Mouse (Mus musculus): ENCODE measurements around the gene Idh3g.
"Not testable (repeated sequence)": the region's sequence is repeated elsewhere in the genome, so short reads cannot be mapped to it uniquely, and the experiment has no call there.

DNA sequence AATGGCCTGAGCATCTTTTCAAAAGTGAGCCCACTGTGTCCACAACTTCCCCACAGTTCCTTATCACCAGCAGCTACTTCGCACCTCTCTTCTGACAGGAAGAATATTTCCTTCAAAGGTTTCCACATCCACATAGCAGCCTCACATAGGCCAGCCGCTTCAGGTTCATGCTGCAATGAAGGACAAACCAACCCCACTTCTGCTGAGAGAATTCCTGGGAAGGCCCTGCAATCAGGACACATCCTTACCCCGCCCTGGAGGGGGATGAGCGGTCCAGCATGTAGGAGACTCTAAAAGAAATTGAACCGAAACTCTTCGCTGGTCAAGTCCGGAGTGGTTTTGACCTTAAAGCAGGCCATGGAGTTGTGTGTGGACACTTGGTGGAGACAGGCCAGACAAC lies 46.9 kb downstream of the Idh3g start:
- TF ChIP-seq CTCF (IDR thresholded peaks at IDR 0.05; ENCODE audit: low read depth, low read length); POLR2A (IDR thresholded peaks at IDR 0.05; ENCODE audit: insufficient read depth, low read length); EP300 (IDR thresholded peaks at IDR 0.05; ENCODE audit: insufficient read depth, low read depth, low read length): not testable (repeated sequence)

Data from ES-Bruce4 (cell line).